Mouse (Mus musculus) embryonic facial prominence, embryonic 10.5 days (tissue): ENCODE data around the gene Hspb2. TPM values are rescaled to one million over a fixed set of nuclear protein-coding genes. Genes with fewer than 3 reads are reported as not detected.

Source experiments
- DNase-seq: peaks from one replicate; pipeline ENCODE4 v3.0.0-alpha.2; 2017; ENCODE audit warnings: low spot score
- H3K27ac ChIP-seq: fragments of 300-500 bp; sonication (generic); replicated peaks from 2 replicates; pipeline ENCODE4 v1.5.1; 2016; ENCODE audit warnings: mild to moderate bottlenecking
- H3K27me3 ChIP-seq: fragments of 300-500 bp; sonication (generic); replicated peaks from 2 replicates; pipeline ENCODE4 v1.6.1; 2016; ENCODE audit warnings: low read depth, mild to moderate bottlenecking; ENCODE audit not compliant: poor library complexity, severe bottlenecking
- H3K36me3 ChIP-seq: fragments of 300-500 bp; sonication (generic); replicated peaks from 2 replicates; pipeline ENCODE4 v1.6.1; 2016; ENCODE audit warnings: mild to moderate bottlenecking, moderate library complexity
- H3K4me1 ChIP-seq: fragments of 300-500 bp; sonication (generic); 2 replicates; pipeline ENCODE4 v1.6.1; 2016
- H3K4me3 ChIP-seq: fragments of 300-500 bp; sonication (generic); 2 replicates; pipeline ENCODE4 v1.5.1; 2016; ENCODE audit warnings: mild to moderate bottlenecking, moderate library complexity
- H3K9me3 ChIP-seq: fragments of 300-500 bp; sonication (generic); 2 replicates; pipeline ENCODE4 v1.6.1; 2016; ENCODE audit warnings: mild to moderate bottlenecking
- WGBS: fragments of 180-500 bp; shearing (Covaris S2); methylation state at CpG from one replicate; pipeline ENCODE4 v1.1.7; 2016; 5-methylcytosine and 5-hydroxymethylcytosine counted together
- polyA plus RNA-seq: library from polyadenylated mRNA; unstranded; fragments of >200 nt; fragmentation: Nextera tagmentation; extraction: Ambion mirVana; gene quantifications from 2 replicates; pipeline ENCODE4 v1.2.1, GENCODE M21; 2016

Gene Hspb2
- polyA plus RNA-seq, 1 experiment from 2014 or later, result 2.8 TPM

DNA sequence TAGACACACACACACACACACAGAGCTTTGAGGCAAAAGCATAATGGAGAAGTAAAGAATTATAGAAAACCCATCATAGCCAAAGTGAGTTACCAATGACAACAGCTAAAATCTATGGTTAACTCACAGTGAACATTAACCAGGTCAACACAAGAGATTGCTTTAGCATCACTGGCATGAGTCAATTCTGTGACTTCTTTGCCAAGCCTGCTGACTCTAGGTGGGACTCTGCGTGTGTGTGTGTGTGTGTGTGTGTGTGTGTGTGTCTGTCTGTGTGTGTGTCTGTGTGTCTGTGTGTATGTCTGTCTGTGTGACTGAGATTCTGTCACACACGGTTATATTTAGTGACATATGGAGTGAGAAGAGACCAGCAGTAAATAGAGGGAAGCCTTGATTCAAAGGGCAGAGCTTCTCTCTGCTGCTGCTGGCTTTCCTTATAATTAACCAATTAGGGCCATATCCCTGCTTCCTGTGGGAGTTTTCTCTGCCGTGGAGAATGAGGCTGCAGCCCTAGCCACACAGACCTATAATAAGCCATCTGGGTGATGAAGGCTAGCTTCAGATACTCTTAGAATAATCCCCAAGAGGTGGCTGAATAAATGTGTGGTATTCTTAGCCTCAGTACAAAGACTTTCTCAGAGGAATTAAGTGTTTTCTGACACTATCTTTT lies 27.4 kb downstream of the Hspb2 start:
- Histone ChIP-seq H3K4me3 (peak overlapping the region; percentile 32; the same call in 1 of the 2 replicates), H3K4me1 (peaks cover 76% of the 10 kb centered on the region)

DNA sequence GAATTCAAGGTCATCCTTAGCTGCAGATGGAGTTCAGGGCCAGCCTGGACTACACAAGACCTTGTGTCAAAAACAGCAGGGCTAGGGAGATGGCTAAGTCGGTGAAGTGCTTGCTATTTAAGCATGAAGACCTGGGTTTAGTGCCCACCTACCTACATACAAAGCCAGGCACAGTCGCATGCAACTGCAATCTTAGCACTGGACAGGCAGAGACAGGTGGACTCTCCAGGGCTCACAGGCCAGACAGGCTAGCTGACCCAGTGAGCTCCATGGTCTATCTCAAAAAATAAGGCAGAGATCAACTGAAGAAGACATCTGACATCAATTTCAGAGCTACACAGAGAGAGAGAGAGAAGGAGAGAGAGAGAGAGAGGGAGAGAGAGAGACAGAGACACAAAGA lies 28.0 kb downstream of the Hspb2 start:
- peak overlapping the region; percentile 96 for H3K27ac ChIP-seq
- H3K4me1 ChIP-seq, result peaks cover 72% of the 10 kb centered on the region
- DNase-seq, result no peak
- peaks cover 33% of the 10 kb centered on the region for H3K36me3 ChIP-seq
- WGBS, result 84% methylated on average over 2 of the region's 2 CpGs
- peak overlapping the region; percentile 32; the same call in 1 of the 2 replicates for H3K4me3 ChIP-seq
- H3K9me3 ChIP-seq, result no peaks in the 10 kb centered on the region
- no peaks in the 10 kb centered on the region for H3K27me3 ChIP-seq

More for the DNA sequence above, 27.4 kb downstream of the Hspb2 start:
- peaks cover 26% of the 10 kb centered on the region for H3K36me3 ChIP-seq
- WGBS, result 31% methylated on average over 3 of the region's 3 CpGs
- H3K27ac ChIP-seq, result peak overlapping the region; percentile 96
- peaks cover 3% of the 10 kb centered on the region; the same call in 1 of the 2 replicates for H3K27me3 ChIP-seq
- peak; percentile 27 for DNase-seq
- H3K9me3 ChIP-seq, result no peaks in the 10 kb centered on the region

DNA sequence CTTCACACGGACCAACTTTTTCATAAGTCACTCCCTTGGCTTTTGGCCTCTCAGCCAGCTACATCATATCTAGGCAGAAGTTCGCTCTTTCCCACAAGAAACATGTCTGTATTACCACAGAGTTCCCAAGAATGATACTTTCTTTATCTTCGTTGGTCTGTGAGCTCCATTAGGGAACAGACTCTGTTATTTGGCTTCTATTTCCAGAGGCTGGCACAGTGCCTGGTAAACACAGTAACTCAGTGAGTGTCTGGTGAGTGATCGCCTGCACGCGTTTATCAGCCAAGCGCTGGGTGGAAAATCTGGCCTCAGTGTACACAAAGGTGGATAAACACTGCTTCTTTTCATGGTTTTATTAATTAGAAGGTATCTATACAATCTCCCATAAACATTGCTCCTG lies 28.7 kb downstream of the Hspb2 start:
- Histone ChIP-seq H3K9me3 (no peaks in the 10 kb centered on the region), H3K4me3 (no peak overlapping the region), H3K36me3 (peaks cover 34% of the 10 kb centered on the region), H3K27ac (no peak overlapping the region), H3K27me3 (no peaks in the 10 kb centered on the region), H3K4me1 (peaks cover 70% of the 10 kb centered on the region)
- WGBS, result 87% methylated on average over 7 of the region's 7 CpGs
- no peak for DNase-seq

DNA sequence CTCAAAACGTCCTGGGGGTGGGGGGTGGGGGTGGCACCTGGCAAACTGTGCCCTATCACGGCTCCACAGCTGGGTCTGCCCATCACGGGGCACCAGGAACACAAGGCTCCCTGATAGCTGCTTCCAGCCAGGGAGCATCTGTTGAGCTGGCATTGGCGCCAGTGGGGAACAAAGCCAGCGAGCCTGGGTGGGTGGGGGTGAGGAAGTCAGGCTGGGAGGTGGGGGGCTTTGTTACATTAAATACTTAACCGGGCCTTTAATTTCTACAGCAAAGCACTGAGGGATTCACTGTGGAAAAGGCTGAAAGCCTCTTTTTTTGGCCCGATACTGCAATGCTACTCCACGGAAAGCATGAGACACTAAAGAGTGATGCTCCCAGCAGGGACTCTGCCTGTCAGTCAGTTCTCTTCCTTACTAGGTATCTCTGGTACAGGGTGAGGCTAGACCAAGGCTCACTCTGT lies 29.7 kb downstream of the Hspb2 start:
- no peaks in the 10 kb centered on the region for H3K27me3 ChIP-seq
- peaks cover 43% of the 10 kb centered on the region for H3K36me3 ChIP-seq
- no peak for DNase-seq
- WGBS, result 64% methylated on average over 8 of the region's 8 CpGs
- H3K9me3 ChIP-seq, result no peaks in the 10 kb centered on the region
- H3K4me3 ChIP-seq, result no peak overlapping the region
- H3K4me1 ChIP-seq, result peaks cover 61% of the 10 kb centered on the region
- 0 out of 2 replicates have a peak overlapping the region, but pooled peaks have one; percentile 15 for H3K27ac ChIP-seq

DNA sequence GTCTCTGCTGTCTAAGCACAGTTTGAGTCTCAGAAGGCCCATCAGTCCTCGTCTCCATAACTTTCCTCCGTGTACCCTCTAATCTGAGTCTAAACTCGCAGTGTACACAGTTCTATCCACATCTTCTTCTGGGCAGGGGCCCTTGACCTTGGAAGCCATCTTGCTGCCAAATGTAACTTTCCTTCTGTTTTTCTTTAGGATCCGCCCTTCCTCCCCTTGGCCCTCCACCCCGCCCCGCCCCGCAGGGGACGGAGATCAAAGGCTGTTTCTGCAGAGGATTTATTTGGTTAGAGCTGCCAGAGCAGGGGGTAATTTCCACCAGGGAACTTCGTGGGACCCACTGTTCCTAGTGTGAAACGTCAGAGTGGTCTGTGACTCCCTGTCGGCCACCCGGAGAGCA lies 31.1 kb downstream of the Hspb2 start:
- H3K27me3 ChIP-seq, result no peaks in the 10 kb centered on the region
- H3K9me3 ChIP-seq, result no peaks in the 10 kb centered on the region
- H3K36me3 ChIP-seq, result peaks cover 57% of the 10 kb centered on the region
- peak overlapping the region; percentile 32; the same call in 1 of the 2 replicates for H3K27ac ChIP-seq
- peaks cover 47% of the 10 kb centered on the region for H3K4me1 ChIP-seq
- WGBS, result 39% methylated on average over 12 of the region's 12 CpGs
- no peak overlapping the region for H3K4me3 ChIP-seq
- no peak for DNase-seq

DNA sequence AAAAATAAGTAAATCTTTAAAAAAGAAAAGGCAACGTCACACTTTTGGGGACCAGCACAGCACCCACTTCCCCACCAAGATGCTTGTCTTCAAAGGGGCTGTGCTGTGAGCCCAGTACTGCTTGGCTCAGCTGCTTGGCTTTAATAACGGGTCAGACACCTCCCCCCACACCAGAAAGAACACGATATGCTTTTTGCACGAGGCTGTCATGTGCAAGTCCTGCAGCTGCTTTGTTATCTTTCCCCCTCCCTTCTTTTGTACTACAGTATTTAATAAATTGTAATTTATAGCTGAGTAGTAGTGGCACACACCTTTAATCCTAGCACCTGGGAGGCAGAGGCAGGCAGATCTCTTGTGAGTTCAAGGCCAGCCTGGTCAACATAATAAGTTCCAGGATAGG lies 33.3 kb downstream of the Hspb2 start:
- peaks cover 31% of the 10 kb centered on the region for H3K4me1 ChIP-seq
- H3K9me3 ChIP-seq, result no peaks in the 10 kb centered on the region
- no peak overlapping the region for H3K27ac ChIP-seq
- H3K27me3 ChIP-seq, result no peaks in the 10 kb centered on the region
- no peak overlapping the region for H3K4me3 ChIP-seq
- no peak for DNase-seq
- peaks cover 58% of the 10 kb centered on the region for H3K36me3 ChIP-seq
- 88% methylated on average over 4 of the region's 4 CpGs for WGBS

DNA sequence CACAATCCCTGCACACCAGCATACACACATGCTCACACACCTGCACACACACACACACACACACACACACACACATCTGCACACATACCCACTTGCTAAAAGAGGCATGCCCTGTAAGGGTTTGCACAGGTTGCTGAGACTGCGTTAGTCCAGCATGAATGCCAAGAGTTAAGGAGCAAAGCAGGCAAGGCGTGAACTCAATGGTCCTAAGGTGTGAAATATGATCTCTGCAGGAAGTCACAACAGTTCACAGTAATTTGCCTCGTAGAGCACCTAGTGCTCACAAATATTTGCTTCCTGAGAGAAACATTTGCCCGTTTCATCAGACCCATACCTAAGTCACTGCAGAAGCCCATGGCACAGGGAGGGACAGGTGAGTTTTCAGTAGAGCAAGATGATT lies 38.0 kb downstream of the Hspb2 start:
- peaks cover 6% of the 10 kb centered on the region; the same call in 1 of the 2 replicates for H3K4me1 ChIP-seq
- 58% methylated on average over 4 of the region's 4 CpGs for WGBS
- DNase-seq, result no peak

DNA sequence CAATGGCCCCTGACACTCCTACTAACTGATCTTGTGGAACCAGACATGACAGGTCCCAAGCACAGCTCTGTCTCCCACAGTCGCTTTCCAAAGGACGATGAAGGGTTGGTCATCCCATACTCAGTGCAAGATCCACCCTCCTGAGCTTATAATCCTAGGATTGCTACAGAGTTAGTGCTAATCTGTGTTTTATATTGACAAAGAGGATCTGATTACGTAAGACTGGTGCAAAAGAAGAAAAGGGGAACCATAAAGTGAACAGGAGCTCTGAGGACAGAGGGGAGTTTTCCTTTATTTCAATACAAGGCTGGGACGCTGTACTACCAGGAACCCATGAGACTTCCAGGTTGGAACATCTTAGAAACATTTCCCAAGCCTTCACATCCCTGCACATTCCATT lies 40.8 kb downstream of the Hspb2 start:
- no peak overlapping the region for H3K4me3 ChIP-seq
- H3K36me3 ChIP-seq, result peaks cover 49% of the 10 kb centered on the region
- no peak for DNase-seq
- no peaks in the 10 kb centered on the region for H3K27me3 ChIP-seq
- H3K9me3 ChIP-seq, result no peaks in the 10 kb centered on the region
- no peak overlapping the region for H3K27ac ChIP-seq
- WGBS, result 88% methylated on average over 4 of the region's 4 CpGs
- peaks cover 6% of the 10 kb centered on the region; the same call in 1 of the 2 replicates for H3K4me1 ChIP-seq

More for the DNA sequence above, 38.0 kb downstream of the Hspb2 start:
- H3K9me3 ChIP-seq, result no peaks in the 10 kb centered on the region
- no peaks in the 10 kb centered on the region for H3K27me3 ChIP-seq
- H3K36me3 ChIP-seq, result peaks cover 49% of the 10 kb centered on the region
- no peak overlapping the region for H3K4me3 ChIP-seq
- no peak overlapping the region for H3K27ac ChIP-seq

DNA sequence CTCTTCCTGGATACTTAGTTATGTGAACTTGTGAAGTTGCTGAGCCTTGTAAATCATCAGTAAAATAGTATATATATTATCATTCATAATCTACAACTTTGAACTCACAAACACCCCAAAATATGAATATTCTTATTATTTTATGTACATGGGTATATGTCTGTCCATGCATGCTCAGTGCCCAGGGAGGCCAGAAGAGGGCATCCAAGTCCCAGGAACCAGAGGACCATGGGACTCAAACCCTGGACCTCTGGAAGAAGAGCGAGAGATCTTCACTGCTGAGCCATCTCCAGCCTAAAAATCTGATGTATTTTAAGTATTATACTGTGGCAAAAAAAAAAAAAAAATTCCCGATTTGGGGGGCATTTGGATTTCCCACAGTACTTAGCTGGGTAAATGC lies 43.0 kb downstream of the Hspb2 start:
- Histone ChIP-seq H3K27me3 (no peaks in the 10 kb centered on the region), H3K4me1 (0 out of 2 replicates have a peak, but pooled peaks cover 1% of the 10 kb centered on the region), H3K36me3 (peaks cover 56% of the 10 kb centered on the region), H3K27ac (no peak overlapping the region), H3K4me3 (no peak overlapping the region), H3K9me3 (no peaks in the 10 kb centered on the region)
- peak; percentile 42 for DNase-seq
- WGBS, result 35% methylated on average over 2 of the region's 2 CpGs

DNA sequence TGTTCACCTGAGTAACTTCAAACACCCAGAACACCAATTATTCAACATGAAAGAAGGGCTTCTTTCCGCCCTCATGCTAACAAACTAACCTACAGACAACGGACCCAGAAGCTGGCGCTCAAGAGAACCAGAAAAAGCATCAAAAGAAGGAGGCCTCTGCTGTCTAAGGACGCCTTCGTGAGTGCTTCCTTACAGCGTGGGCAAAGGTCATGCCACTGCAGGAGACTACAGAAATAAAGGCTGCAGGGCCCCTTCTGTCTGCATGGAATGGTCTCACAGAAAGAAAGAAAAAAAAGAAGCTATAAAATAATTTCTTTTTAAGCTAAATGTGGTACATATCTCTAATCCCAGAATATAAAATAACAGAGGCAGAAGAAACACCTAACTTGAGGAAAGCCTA lies 47.2 kb downstream of the Hspb2 start:
- WGBS, result 68% methylated on average over 6 of the region's 6 CpGs
- no peak overlapping the region for H3K27ac ChIP-seq
- H3K27me3 ChIP-seq, result peaks cover 22% of the 10 kb centered on the region
- no peak for DNase-seq
- H3K4me3 ChIP-seq, result no peak overlapping the region
- peaks cover 74% of the 10 kb centered on the region for H3K36me3 ChIP-seq
- H3K9me3 ChIP-seq, result no peaks in the 10 kb centered on the region
- H3K4me1 ChIP-seq, result 0 out of 2 replicates have a peak, but pooled peaks cover under 1% of the 10 kb centered on the region

Other genes starting within 250 kb of the Hspb2 start
- 62.5 and 68.9 TPM in 2 replicates for gene Pts, start 223.6 kb downstream of the Hspb2 start, polyA plus RNA-seq
- gene Il18, start 197.5 kb downstream of the Hspb2 start, polyA plus RNA-seq, result 0.94 and 1.2 TPM in 2 replicates
- 0.09 and 0.34 TPM in 2 replicates for gene Bco2, start 197.2 kb downstream of the Hspb2 start, polyA plus RNA-seq
- not detected in 2 replicates for gene Tex12, start 191.0 kb downstream of the Hspb2 start, polyA plus RNA-seq
- 312 and 315 TPM in 2 replicates for gene Sdhd, start 148.5 kb downstream of the Hspb2 start, polyA plus RNA-seq
- 316 and 320 TPM in 2 replicates for gene Timm8b, start 148.4 kb downstream of the Hspb2 start, polyA plus RNA-seq
- 7.4 and 7.7 TPM in 2 replicates for gene Pih1d2, start 135.0 kb downstream of the Hspb2 start, polyA plus RNA-seq
- gene Nkapd1, start 134.9 kb downstream of the Hspb2 start, polyA plus RNA-seq, result 22.4 and 23.3 TPM in 2 replicates
- 62.0 and 62.2 TPM in 2 replicates for gene Dlat, start 92.6 kb downstream of the Hspb2 start, polyA plus RNA-seq
- gene Dixdc1, start 12.8 kb downstream of the Hspb2 start, polyA plus RNA-seq, result 31.6 and 32.6 TPM in 2 replicates
- 3.8 and 4.1 TPM in 2 replicates for gene 2310030G06Rik, start 5.8 kb downstream of the Hspb2 start, polyA plus RNA-seq
- 12.3 and 12.9 TPM in 2 replicates for gene Cryab, start 1.0 kb downstream of the Hspb2 start, polyA plus RNA-seq
- 13.2 and 13.4 TPM in 2 replicates for gene Fdxacb1, start 15.9 kb upstream of the Hspb2 start, polyA plus RNA-seq
- gene Alg9, start 22.7 kb upstream of the Hspb2 start, polyA plus RNA-seq, result 40.1 and 41.2 TPM in 2 replicates
- 23.0 and 28.3 TPM in 2 replicates for gene 1110032A03Rik, start 23.2 kb upstream of the Hspb2 start, polyA plus RNA-seq
- 162 and 178 TPM in 2 replicates for gene Ppp2r1b, start 92.9 kb upstream of the Hspb2 start, polyA plus RNA-seq